Mouse (Mus musculus) heart, embryonic 11.5 days (tissue): ENCODE results near the gene Rag2. TPM values are rescaled to one million over a fixed set of nuclear protein-coding genes. Genes with fewer than 3 reads are reported as not detected.
A peak's percentile ranks its signal among the peaks of the same experiment; 100 is the strongest.

Experiments
- ATAC-seq: fragments of 200-750 bp; cut with Nextera tagmentation; replicated peaks from 2 replicates; pipeline ENCODE4 v1.8.0; 2017; ENCODE audit warnings: moderate library complexity; ENCODE audit not compliant: insufficient number of reproducible peaks, low FRiP score, low TSS enrichment
- H3K27ac ChIP-seq: fragments of 300-500 bp; sonication (generic); 2 replicates; pipeline ENCODE4 v1.5.1; 2014; ENCODE audit warnings: mild to moderate bottlenecking, low read depth, low read length
- H3K27me3 ChIP-seq: fragments of 300-500 bp; sonication (generic); 2 replicates; pipeline ENCODE4 v1.6.1; 2014; ENCODE audit warnings: mild to moderate bottlenecking, low read length, mixed read lengths; ENCODE audit not compliant: control insufficient read depth, insufficient read depth
- H3K36me3 ChIP-seq: fragments of 300-500 bp; sonication (generic); 2 replicates; pipeline ENCODE4 v1.6.1; 2014; ENCODE audit warnings: mild to moderate bottlenecking, low read length, moderate library complexity, mixed read lengths; ENCODE audit not compliant: control insufficient read depth, insufficient read depth
- H3K4me1 ChIP-seq: fragments of 300-500 bp; sonication (generic); 2 replicates; pipeline ENCODE4 v1.6.1; 2014; ENCODE audit warnings: low read length; ENCODE audit not compliant: control insufficient read depth, insufficient read depth
- H3K4me2 ChIP-seq: fragments of 300-500 bp; sonication (generic); 2 replicates; pipeline ENCODE4 v1.6.1; 2014; ENCODE audit warnings: mild to moderate bottlenecking, moderate library complexity
- H3K4me3 ChIP-seq: fragments of 300-500 bp; sonication (generic); 2 replicates; pipeline ENCODE4 v1.5.1; 2014; ENCODE audit warnings: low read depth, low read length
- H3K9ac ChIP-seq: fragments of 300-500 bp; sonication (generic); 2 replicates; pipeline ENCODE4 v1.6.1; 2014; ENCODE audit warnings: mild to moderate bottlenecking, low read depth, low read length, moderate library complexity
- H3K9me3 ChIP-seq: fragments of 300-500 bp; sonication (generic); replicated peaks from 2 replicates; pipeline ENCODE4 v1.6.1; 2016; ENCODE audit warnings: low read length; ENCODE audit not compliant: control insufficient read depth
- WGBS: fragments of 180-500 bp; shearing (Covaris S2); extraction: QIAGEN DNeasy Blood & Tissue Kit; methylation state at CpG from one replicate; pipeline ENCODE4 v1.1.7; 2014; ENCODE audit not compliant: insufficient replicate concordance; 5-methylcytosine and 5-hydroxymethylcytosine counted together
- polyA plus RNA-seq: library from polyadenylated mRNA; unstranded; fragments of >200 nt; fragmentation: Nextera tagmentation; extraction: Ambion mirVana; gene quantifications from 2 replicates; pipeline ENCODE4 v1.2.1, GENCODE M21; 2014

Rag2 gene
- polyA plus RNA-seq, 1 experiment from 2014 or later = not detected

GRCm38 (mm10) chr2:101639840-101640350 lies 15.4 kb downstream of the Rag2 start:
- ATAC-seq = no peak
- Histone ChIP-seq H3K4me3 (no peak overlapping the region), H3K4me2 (no peak overlapping the region), H3K27me3 (no peaks in the 10 kb centered on the region), H3K27ac (no peak overlapping the region), H3K9me3 (no peaks in the 10 kb centered on the region), H3K36me3 (no peaks in the 10 kb centered on the region), H3K4me1 (no peaks in the 10 kb centered on the region), H3K9ac (no peak overlapping the region)
- WGBS = 82% methylated on average over 3 of the region's 3 CpGs

GRCm38 (mm10) chr2:101645841-101646240 lies 21.3 kb downstream of the Rag2 start:
- Histone ChIP-seq H3K27me3 (no peaks in the 10 kb centered on the region), H3K9me3 (no peaks in the 10 kb centered on the region), H3K9ac (no peak overlapping the region), H3K36me3 (no peaks in the 10 kb centered on the region), H3K27ac (no peak overlapping the region), H3K4me2 (no peak overlapping the region), H3K4me1 (no peaks in the 10 kb centered on the region), H3K4me3 (no peak overlapping the region)
- 93% methylated on average over 1 of the region's 1 CpGs for WGBS
- no peak for ATAC-seq

- Histone ChIP-seq H3K27ac (no peak overlapping the region), H3K9me3 (no peaks in the 10 kb centered on the region), H3K9ac (no peak overlapping the region), H3K36me3 (no peaks in the 10 kb centered on the region), H3K4me3 (no peak overlapping the region), H3K4me1 (no peaks in the 10 kb centered on the region), H3K27me3 (no peaks in the 10 kb centered on the region), H3K4me2 (no peak overlapping the region)
- no peak for ATAC-seq
- WGBS = 73% methylated on average over 2 of the region's 2 CpGs
These were observed 23.8 kb downstream of the Rag2 start for GRCm38 (mm10) chr2:101648361-101648760.

GRCm38 (mm10) chr2:101649114-101649671 lies 24.7 kb downstream of the Rag2 start, which contains the start of the genes Rag1 and B230118H07Rik:
Gene Rag1 (minus strand): TSS chr2:101649501.
Gene B230118H07Rik (minus strand): TSS chr2:101649532.
- Histone ChIP-seq H3K4me3 (no peak within 1 kb of the TSS), H3K4me1 (no peaks in the 10 kb centered on the region), H3K27me3 (no peaks in the 10 kb centered on the region), H3K27ac (no peak within 1 kb of the TSS), H3K36me3 (no peaks in the 10 kb centered on the region), H3K9me3 (no peaks in the 10 kb centered on the region), H3K9ac (no peak within 1 kb of the TSS), H3K4me2 (no peak within 1 kb of the TSS)
- ATAC-seq = no peak
- WGBS = 36% methylated on average over 8 of the region's 8 CpGs

- no peak for ATAC-seq
- H3K4me2 ChIP-seq = no peak overlapping the region
- H3K9ac ChIP-seq = no peak overlapping the region
- WGBS = 71% methylated on average over 1 of the region's 1 CpGs
- H3K9me3 ChIP-seq = no peaks in the 10 kb centered on the region
- no peaks in the 10 kb centered on the region for H3K27me3 ChIP-seq
- H3K4me3 ChIP-seq = no peak overlapping the region
- no peaks in the 10 kb centered on the region for H3K36me3 ChIP-seq
- H3K4me1 ChIP-seq = no peaks in the 10 kb centered on the region
- H3K27ac ChIP-seq = no peak overlapping the region
These were observed 25.9 kb downstream of the Rag2 start for GRCm38 (mm10) chr2:101650446-101650845.

- Histone ChIP-seq H3K4me3 (peak overlapping the region; percentile 28), H3K4me1 (no peaks in the 10 kb centered on the region), H3K27ac (no peak overlapping the region; the same call in 1 of the 2 replicates), H3K9ac (peak overlapping the region; percentile 50; the same call in 1 of the 2 replicates), H3K4me2 (peak overlapping the region; percentile 65), H3K36me3 (no peaks in the 10 kb centered on the region), H3K27me3 (no peaks in the 10 kb centered on the region), H3K9me3 (no peaks in the 10 kb centered on the region)
- no peak for ATAC-seq
- WGBS = 35% methylated on average over 14 of the region's 14 CpGs
These were observed 27.8 kb downstream of the Rag2 start for GRCm38 (mm10) chr2:101652204-101652920.

GRCm38 (mm10) chr2:101652921-101653597 lies 28.5 kb downstream of the Rag2 start:
- no peak overlapping the region for H3K27ac ChIP-seq
- peak overlapping the region; percentile 50; the same call in 1 of the 2 replicates for H3K9ac ChIP-seq
- WGBS = 14% methylated on average over 14 of the region's 14 CpGs
- peak overlapping the region; percentile 65 for H3K4me2 ChIP-seq
- no peaks in the 10 kb centered on the region for H3K4me1 ChIP-seq
- no peak for ATAC-seq
- no peaks in the 10 kb centered on the region for H3K27me3 ChIP-seq
- H3K9me3 ChIP-seq = no peaks in the 10 kb centered on the region
- H3K36me3 ChIP-seq = no peaks in the 10 kb centered on the region
- peak overlapping the region; percentile 28 for H3K4me3 ChIP-seq

- Histone ChIP-seq H3K27me3 (no peaks in the 10 kb centered on the region), H3K36me3 (no peaks in the 10 kb centered on the region), H3K9me3 (no peaks in the 10 kb centered on the region), H3K4me2 (no peak overlapping the region), H3K9ac (no peak overlapping the region), H3K4me1 (no peaks in the 10 kb centered on the region), H3K4me3 (no peak overlapping the region), H3K27ac (no peak overlapping the region)
- no peak for ATAC-seq
- 58% methylated on average over 2 of the region's 2 CpGs for WGBS
These were observed 36.0 kb downstream of the Rag2 start for GRCm38 (mm10) chr2:101660536-101660935.
